Mouse (Mus musculus): Measurements from ENCODE around the gene Atad5. TPM values are rescaled to one million over a fixed set of nuclear protein-coding genes. Genes with fewer than 3 reads are reported as not detected.
A peak's percentile ranks its signal among the peaks of the same experiment; 100 is the strongest.
"Not testable (repeated sequence)": the region's sequence is repeated elsewhere in the genome, so short reads cannot be mapped to it uniquely, and the experiment has no call there.

Atad5 gene
- total RNA-seq, 2 experiments from 2014 or later = 3.8 to 4.7 TPM

DNA sequence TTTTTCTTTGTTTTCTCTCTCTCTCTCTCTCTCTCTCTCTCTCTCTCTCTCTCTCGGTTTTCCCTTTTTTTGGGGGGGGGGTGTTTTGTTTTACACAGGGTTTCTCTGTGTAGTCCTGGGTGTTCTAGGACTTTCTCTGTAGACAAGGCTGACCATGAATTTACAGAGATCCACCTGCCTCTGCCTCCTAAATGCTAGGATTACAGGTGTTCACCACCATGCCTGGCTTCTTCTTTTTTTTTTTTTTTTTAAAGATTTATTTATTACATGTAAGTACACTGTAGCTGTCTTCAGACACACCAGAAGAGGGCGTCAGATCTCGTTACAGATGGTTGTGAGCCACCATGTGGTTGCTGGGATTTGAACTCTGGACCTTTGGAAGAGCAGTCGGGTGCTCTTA is 59.8 kb downstream of the Atad5 start:
- DNase-seq (ENCODE audit: low spot score in 2 of 2) = not testable (repeated sequence)

DNA sequence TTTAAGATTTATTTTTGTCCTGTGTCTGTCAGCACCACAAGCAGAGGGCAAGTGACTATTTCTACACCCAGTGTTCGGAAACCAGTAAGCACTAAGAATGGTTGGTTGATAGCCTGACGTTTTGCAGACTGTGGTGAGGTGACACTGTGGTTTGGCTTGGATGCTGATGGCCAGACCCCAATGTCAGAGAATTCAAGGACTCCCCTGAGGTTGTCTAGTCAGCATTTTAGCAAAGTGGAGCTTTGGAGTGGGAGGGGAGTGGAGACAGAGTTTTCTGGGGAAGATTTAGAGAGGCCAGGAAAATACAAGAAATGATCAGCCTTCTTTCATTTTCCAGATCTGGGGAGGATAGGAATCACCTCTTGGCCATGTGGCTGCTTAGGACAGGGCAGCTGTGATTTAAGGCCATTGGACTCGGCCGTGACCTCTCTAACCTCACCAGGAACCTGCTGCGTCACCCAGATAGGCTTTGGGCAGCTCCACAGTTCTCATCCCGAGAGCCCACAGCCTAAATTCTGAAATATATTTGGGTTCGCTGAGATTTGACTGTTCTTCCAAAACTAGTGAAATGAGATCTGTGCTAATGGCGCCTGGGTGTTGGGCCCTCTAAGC is 60.3 kb downstream of the Atad5 start:
- DNase-seq (ENCODE audit: low spot score in 2 of 2) = no peak

DNA sequence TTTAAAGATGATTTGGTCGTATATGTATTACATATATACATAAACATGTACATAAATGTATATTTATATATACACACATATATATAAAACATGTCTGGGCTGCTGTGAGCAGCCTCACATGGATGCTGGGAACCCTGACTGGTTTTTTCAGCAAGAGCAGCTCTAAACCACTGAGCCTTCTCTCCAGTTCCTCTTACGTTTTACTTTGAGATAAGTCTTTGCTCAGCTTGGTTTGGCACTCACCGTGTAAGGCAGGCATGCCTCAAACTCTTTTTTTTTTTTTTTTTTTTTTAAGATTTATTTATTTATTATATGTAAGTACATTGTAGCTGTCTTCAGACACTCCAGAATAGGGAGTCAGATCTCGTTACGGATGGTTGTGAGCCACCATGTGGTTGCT is 61.4 kb downstream of the Atad5 start:
- DNase-seq (ENCODE audit: low spot score in 2 of 2) = no peak

DNA sequence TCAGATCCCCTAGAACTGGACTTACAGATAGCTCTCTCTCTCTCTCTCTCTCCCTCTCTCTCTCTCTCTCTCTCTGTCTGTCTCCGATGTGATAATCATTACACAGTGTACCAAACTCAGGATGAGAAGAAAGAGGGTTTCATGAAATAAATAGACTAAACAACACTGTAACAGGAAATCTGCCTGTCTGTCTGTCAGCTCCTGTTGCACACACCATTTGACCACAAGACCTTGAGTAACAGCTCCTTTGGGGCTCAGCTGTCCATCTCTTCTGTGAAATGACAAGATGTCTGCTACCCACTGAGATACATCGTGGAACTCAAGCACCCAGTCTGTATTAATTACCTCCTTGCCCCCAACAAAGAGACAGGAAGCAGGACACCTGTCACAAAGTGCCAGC is 62.3 kb downstream of the Atad5 start:
- DNase-seq (ENCODE audit: low spot score in 2 of 2) = no peak

DNA sequence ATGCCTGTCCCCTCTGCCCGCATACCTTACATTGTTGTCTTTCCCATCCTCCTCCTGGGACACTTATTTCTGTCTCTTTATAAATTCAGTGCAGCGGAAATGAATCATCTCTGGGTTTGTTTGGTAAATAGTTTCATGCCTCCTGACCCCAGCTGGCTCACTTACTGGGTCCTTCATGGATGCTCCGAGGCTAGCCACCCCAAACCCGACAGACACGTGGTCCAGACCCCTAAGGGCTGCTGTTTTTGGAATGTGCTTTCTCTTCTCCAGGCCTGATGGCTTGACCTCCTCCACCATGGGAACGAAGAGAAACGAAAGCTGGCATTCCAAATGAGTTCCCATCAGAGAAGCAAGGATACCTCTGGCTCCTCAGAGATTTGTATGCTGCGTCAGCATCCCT is 63.2 kb downstream of the Atad5 start:
- no peak for DNase-seq (ENCODE audit: low spot score in 2 of 2)

DNA sequence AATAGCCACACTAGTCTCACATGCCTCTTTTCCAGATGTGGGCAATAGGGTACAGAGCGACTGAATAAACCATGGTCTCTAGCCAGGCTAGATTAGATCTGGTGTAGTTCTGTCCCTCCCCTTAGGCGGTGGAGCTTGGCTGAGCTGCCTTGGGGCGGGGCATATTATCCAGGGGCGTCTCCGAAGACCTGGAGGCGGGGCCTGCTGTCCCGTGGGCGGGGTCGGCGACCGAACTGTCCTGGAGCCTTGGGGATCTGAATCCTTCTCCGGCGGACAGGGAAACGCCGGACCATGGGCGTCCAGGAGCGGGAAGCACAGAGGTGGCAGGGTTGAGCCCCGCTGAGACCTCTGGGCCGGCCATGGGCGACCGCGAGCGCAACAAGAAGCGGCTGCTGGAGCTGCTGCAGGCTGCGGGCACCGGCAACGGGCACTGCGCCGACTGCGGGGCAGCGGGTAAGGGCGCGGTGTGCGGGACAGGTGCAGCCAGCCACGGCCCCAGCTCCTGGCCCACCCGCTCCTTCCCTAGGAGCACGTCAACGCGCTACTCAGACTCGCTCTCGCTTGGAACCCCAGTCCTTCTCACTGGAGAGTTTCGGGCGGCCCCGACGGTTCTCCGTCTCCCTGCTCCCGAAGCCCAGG is 64.8 kb downstream of the Atad5 start, which contains the start of gene Adap2:
Gene Adap2 (plus strand): TSS at position 249 of the 639 bp plus-strand sequence.
- peak; percentile 66 to 70 for DNase-seq (ENCODE audit: low spot score in 2 of 2)

DNA sequence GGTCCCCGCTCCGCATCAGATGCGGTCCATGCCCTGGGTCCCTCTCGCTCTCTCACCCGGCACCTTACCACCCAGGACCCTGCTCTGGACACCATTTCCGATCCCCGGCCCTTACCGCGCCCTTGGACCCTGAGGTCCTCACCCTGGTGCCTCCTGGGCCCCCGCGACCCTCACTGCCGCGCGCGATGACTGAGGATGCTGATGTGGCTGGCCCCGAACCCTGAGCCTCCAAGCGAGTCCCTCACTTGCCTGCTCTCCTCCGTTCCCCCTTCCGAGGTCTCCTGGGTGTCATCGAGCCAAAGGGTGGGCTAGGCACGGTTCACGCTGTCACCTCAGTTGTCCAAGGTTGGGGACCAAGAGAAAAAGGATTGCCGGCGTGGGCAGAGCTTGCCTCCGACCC is 65.3 kb downstream of the Atad5 start:
- no peak for DNase-seq (ENCODE audit: low spot score in 2 of 2)

DNA sequence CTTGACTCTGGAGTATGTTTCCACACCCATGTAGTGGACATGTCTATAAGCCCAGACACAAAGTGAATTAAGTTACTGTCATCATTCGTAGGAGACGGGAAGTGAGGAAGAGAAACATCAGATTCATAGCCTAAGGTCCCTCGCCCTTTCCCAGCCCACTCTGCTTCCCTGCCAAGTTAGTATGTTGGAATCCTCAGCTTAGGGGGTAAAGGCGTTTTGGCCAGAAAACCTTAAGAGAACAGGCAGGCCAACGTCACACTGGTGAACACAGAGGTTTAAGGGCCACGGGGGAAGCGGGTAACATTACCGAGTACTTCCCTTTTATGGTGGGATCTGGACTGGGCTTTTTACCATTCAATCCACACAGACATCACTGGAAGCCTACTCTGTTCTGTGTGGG is 66.3 kb downstream of the Atad5 start:
- DNase-seq (ENCODE audit: low spot score in 2 of 2) = no peak

DNA sequence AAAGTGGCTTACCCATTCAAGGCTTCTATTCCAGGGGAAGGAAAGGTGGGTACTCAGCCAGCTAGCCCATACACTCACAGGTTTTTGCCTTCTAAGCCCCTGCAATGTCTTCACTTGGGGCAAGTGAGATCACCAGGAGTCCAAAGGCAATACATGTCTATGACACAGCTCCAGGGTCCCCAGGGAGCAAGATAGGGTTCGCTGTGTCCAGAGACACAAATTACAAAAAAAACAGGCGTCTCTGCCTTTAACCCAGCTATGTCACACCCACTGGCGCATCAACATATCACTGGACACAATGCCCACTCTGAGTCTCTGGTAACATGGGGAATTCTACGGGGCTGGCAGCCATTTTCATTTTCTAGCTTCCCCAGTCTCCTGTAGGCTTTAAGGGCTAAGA is 66.8 kb downstream of the Atad5 start:
- no peak for DNase-seq (ENCODE audit: low spot score in 2 of 2)

DNA sequence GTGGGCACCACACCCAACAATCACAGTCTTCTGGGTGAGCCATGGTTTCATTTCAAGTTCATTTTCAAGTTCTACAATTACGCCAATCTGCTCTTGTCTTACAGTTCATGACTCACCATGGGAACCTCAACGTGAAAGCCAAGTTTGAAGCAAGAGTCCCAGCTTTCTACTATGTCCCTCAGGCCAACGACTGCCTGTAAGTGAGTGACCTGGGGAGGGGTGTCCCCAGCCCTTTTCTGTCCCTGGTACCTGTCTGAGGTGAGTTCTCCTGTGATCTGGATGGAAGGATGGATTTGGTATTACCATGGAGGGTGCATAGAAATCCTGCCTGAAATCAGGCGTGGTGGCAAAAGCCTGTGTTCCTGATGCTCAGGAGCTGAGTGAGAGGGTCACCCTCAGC is 67.6 kb downstream of the Atad5 start:
- DNase-seq (ENCODE audit: low spot score in 2 of 2) = no peak

DNA sequence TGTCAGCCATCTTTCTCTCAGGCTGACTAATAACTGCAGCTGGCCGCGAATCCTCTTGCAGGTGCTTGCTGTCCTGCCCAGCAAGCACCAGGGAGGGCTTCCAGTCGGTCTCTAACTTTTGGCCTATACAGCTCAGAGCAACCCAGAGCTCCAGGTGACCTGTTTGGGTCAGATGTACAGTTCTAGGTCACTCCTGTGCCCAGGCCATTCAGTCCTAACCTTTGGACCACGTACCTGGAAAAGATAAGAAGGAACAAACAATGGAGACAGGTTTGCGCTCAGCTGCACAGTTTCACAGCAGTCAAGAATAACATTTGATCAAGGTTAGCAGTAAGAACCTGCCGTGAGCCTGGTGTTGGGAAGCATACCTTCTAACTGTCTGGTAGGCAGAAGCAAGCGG is 69.8 kb downstream of the Atad5 start:
- DNase-seq (ENCODE audit: low spot score in 2 of 2) = no peak

DNA sequence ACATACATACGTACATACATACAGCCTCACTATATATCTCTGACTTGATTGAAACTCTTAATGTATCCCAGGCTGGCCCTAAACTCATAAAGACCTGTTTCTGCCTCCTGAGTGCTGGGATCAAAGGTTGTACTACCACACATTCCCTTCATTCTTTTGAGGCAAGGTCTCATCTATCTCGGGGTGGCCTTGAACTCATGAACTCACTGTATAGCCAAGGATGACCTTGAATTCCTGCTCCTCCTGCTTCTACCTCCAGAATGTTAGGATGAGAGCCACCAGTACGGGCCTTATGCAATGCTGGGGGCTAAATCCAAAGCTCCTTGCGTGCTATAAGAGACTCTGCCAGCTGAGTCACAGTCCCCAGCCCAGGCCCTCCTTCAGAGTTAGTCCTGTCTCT is 71.8 kb downstream of the Atad5 start:
- no peak for DNase-seq (ENCODE audit: low spot score in 2 of 2)

DNA sequence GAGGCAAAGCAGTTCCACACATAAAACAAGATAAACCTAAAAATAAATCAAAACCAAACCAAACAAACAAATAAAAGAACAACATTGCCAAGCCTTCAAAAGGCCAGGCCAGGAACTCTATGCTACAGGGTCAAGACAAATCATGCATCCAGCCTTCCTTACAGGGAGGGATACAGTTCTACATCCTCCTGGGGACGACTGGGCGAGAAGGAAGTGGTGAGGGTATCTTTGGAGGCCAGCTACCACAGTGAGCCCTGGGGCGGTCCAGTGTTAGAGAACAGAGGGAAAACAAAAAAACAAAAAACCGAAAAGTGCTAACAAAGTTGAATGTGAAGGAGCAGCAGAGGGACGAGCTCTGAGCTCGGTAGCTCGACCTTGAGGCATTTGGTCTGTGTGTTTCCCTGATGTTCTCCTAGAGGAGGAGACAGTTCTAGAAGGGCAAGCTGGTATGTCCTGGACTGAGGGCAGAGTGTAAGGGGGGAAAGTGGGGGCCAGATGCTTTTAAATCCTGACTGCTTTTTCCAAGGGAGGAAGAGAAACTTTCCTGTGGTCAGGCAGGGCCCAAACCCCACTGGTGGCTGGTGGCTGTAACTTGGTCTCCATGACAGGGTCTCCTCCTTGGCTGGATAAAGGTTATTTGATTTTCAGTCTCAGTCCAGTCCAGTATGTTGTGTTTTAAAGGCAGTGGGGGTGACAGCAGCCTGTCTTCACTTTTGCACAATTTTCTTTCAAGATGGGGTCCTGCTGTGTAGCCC is 74.3 kb downstream of the Atad5 start:
- no peak for DNase-seq (ENCODE audit: low spot score in 2 of 2)

DNA sequence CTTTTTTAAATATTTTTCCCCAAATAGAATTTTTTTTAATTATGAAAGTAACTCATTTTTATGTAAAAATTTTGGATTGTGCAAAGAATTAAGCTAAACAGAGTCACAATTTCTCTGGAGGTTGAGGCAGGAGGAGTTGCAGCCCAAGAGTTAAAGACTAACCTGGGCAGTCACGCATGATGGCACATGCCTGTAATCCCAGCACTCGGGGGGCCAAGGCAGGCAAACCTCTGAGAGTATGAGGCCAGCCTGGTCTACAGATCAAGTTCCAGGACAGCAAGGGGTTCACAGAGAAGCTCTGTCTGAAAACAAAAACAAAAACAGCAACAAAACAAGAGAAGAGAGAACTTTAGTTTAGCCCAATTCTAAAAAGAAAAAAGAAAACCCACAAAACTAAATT is 75.0 kb downstream of the Atad5 start:
- no peak for DNase-seq (ENCODE audit: low spot score in 2 of 2)

DNA sequence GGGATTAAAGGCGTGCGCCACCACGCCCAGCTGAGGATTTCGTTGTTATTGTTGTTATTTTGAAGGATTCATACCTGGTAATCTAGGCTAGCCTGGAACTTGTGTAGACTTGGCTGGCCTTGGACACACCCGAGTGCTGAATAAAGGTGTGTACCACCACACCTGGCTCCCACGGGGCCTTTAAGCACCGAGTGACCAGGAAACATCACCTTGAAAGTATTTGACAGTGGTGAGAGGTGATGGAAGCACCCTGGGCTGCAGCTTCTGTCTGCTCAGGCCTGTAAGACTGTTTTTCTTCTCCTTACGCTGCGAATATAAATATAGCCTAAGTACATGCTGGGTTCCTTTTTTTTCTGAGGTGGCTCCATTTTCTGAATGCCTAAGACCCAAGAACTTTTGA is 78.9 kb downstream of the Atad5 start:
- DNase-seq (ENCODE audit: low spot score in 2 of 2) = no peak

DNA sequence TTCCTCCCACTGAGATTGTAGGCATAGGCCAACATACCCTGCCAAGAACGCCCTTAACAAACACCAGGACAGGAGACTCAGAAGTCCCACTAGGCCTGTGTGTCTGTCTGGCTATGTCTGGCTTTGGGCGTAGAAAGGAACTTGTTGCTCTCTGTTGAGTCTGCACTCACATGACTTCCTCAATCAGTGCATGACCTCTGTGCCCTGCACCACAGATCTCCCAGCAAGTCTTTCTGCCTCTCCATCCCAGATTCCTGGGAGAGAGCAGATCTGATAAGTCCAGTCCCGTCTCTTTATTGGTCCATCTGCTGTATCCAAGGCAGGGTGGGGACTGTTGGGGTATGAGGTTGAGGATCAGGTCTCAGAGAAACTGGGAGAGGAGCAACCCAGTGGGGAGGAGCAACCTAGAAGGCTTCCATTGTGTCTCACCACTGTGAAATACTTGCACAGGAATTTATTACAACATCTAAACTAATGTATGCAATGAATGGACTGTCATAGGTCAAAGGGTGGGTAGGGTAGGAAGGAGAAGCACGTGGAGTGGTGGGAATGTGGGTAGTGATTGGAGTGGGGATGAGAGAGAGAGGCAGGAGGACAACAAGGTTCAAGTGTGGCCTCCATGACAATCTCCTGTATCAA is 79.5 kb downstream of the Atad5 start:
- DNase-seq (ENCODE audit: low spot score in 2 of 2) = no peak

DNA sequence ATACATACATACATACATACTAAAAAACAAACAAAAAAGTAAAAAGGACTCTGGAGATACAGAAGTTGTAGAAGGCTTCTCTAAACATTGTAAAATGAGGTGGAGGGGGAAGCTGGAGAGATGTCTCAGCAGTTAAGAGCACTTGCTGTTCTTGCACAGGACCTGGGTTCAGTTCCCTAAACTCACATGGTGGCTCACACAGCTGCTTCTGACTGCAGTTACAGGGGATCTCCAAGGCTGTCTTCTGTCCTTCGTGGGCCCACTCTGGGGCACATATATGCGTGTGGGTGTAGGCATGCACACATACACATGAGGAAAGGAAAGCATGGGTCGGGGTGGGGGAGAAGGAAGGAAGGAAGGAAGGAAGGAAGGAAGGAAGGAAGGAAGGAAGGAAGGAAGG is 80.4 kb downstream of the Atad5 start:
- DNase-seq (ENCODE audit: low spot score in 2 of 2) = no peak

DNA sequence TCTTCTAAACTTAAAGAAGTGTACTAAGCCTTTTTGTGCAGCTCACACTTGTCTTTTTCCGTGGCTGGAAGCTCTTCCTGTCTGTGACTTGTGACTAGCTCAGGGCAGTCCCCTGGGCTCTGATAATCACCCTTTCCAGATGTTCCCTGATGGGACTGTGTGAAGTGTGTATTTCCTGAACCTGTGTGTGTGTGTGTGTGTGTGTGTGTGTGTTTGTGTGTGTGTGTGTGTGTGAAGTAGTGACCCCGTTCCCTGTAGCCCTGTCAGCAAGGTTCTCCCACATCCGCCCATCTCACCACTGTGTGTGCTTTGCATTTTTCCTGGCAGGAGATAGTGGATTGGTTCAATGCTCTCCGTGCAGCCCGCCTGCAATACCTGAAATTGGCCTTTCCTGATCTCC is 81.2 kb downstream of the Atad5 start:
- no peak for DNase-seq (ENCODE audit: low spot score in 2 of 2)

DNA sequence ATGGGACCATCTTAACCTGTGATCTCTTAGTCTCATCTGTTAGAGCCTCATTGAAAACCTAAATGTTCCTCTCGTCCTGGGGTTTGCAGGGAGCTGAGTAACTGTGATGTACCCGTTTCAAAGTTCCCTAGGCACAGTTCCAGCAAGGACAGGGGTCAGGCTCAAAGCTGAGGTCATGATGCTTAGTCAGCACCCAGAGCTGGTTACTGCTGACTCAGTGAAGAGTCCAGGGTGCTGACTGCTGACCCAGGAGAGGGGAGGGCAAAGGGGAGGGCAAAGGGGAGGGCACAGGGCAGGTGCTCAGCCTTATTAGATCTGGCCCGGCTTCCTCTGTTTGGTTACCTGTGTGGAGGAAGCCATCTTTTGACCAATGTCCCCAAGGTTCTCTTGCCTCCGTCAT is 82.7 kb downstream of the Atad5 start:
- DNase-seq (ENCODE audit: low spot score in 2 of 2) = no peak

DNA sequence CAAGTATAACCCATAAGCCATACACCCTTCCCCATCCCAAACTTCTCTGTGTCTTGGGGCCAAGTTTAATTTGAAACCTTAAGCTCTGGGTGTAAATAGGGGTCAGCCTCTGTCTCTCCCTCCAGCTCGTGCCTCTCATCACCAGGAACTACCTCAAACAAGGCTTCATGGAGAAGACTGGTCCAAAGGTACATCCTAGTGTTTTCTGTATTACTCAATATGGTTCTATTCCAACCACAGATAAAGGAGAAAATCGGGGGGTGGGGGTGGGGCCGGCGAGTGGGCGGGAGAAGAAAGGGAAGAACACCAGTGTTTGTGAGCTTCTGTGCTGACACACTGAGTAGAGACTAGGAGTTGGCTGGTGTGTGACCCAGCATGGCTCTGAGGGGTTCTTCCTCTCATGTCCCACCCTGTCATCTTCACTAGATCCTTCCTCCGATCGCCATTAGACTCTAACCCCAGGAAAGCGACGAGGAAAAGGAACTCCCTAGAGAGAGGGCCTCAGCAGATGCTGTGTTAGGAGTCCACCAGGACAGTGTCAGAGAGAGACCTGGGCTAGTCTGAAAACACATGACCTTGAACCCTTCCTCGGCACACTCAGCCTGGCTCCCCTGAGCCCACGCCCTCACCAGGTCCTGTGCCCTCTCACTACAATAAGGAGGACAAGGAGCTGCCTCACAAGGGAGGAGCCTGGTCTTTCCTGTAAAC is 84.9 kb downstream of the Atad5 start:
- no peak for DNase-seq (ENCODE audit: low spot score in 2 of 2)
